Mouse (Mus musculus) left cerebral cortex, postnatal 10 days (tissue): ENCODE results near the gene Cep104. TPM values are rescaled to one million over a fixed set of nuclear protein-coding genes. Genes with fewer than 3 reads are reported as not detected.
A peak's percentile ranks its signal among the peaks of the same experiment; 100 is the strongest.

Experiments used
- DNase-seq, 2 experiments: peaks; one replicate each; pipeline ENCODE4 v3.0.0; 2021 to 2022; ENCODE audit warnings: low spot score in 2 of 2, mixed read lengths in 1 of 2; ENCODE audit errors: extremely low spot score in 1 of 2
- intact Hi-C: fragments of 180-260 bp; cut with DNase I; formaldehyde crosslinking; loops from one replicate; pipeline ENCODE4 v1.15.1; 2025
- total RNA-seq, 2 experiments: library from RNA; stranded (reverse); gene quantifications; 2 replicates each; pipeline ENCODE4 v1.2.3; 2021

The Cep104 gene
- total RNA-seq, 2 experiments from 2014 or later, result 23.8 to 24.0 TPM

DNA sequence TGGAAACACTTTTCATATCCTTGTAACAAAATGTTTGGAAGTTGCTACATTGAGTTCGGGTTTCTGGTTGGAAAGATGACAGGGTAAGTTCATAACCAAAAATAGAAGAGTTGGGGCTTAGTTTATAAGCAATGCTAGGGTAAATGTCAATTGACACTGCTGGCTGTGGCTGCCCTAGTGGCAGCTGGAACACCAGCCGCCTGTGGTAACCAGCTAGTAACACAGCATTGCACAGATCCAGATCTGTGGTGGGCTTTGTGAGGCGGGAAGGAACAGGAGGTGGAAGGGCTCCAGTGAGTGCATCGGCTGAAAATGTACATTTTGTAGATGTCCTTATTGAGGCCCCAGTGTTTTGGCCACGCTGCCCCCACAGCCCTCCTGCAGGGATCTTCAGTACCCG lies 774 bp downstream of the Cep104 start:
- intact Hi-C loops, result no loop called here
- no peak for DNase-seq

DNA sequence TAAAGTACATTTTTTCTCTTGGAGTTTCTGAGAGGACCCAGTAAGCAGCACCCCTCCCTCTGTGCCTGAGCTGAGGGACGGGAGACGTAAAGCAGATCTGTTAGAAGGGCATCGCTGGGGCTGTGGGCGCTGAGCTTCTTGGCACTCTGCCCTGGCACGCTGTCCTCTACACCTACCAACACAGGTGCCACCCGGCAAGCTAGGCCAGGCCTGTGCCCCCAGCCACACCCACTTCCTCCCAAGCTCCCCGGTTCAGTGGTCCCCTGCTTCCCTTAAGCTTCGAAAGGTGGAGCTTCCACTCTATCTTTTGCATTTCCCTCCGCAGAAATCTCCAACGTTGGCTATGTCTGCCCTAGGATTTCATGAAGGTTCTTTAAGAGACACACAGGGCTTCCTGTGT lies 4.2 kb downstream of the Cep104 start:
- intact Hi-C loops, result no loop called here
- no peak for DNase-seq

DNA sequence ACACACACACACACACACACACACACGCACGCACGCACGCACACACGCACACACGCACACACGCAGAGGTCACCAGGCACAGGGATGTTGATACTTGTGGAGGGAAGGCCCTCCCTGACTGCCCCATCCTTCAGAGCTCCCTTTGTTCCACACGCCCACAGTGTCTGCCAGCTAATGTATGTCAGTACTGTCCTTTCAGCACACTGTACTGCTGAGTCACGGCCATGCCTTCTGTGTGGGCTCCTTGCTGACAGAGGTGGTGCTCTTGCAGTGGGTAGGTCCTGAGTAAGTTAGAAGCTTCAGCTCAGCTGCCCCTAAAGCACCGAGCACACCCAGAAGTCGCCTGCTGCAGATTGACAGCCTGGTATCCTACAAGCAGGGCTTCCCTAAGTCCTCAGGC lies 5.5 kb downstream of the Cep104 start:
- DNase-seq, result no peak
- intact Hi-C loops, result no loop called here

DNA sequence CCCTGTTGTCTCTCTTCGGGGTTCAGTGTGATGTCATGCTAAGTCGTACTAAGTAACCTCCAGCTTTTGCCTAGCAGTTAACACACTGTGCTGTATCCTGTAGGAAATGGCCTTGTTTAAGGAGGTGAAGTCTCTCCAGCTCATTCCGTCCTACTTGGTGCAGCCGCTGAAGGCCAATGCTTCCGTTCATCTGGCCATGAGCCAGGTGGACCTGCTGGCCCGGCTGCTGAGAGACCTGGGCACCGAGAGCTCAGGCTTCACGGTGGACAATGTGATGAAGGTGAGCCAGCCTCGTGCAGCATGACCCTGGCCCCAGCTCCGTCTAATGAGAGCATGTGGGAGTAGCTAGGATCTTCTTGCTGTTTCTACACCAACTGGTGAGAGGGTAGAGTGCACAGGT lies 17.7 kb downstream of the Cep104 start:
- intact Hi-C loops, result no loop called here
- DNase-seq, result no peak

DNA sequence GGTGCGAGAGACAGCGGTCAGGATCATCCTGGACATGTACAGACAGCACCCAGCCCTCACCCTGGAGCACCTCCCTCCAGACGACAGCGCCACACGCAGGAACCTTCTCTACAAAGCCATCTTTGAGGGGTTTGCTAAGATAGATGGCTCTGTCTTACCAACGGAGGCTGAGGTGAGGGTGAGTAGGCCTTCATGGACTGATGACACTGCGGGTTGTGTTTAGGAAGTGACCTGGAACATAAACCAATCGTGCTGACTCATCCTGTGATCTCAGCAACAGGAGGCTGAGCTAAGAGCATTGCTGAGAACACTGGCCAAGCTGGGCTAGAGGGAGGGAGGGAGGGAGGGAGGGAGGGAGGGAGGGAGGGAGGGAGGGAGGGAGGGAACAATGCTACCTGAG lies 18.5 kb downstream of the Cep104 start:
- intact Hi-C loops, result no loop called here
- DNase-seq, result no peak

DNA sequence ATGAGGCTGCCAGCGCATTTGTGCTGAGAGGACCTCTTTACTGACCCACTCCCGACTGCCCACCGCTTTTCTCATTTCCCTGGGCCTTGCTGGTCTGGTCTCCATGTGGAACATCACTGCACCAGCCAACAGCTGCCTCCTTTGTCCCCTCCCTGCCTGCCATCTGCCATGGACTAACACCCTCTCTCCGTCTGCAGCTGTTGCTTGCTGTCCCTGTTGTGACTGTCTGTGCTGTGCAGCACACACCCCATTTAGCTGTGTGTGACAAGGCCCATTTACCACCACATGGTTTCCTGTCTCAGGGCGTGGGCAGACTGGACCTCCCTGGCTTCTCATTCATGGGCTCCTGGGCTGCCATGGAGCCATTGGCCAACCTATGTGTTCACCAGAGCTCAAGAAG lies 30.5 kb downstream of the Cep104 start:
- intact Hi-C loops, result no loop called here
- DNase-seq, result no peak

DNA sequence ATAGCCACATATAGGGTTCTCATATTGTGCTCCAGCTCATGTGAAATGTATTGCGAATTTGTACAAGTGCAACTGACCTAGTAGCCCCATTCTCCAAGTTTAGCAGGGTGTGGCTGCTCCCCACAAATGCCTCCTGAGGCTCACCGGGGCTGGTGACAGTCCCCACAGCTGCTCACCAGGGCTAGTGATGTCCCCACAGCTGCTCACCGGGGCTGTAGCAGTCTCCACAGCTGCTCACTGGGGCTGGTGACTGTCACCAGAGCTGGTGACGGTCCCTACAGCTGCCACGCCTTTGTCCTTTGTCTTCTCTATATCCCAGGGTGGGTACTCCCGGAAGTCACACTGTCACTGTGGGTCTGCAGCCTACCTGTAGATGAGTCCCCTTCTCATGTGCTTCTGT lies 31.3 kb downstream of the Cep104 start:
- intact Hi-C loops, result no loop called here
- DNase-seq, result no peak

DNA sequence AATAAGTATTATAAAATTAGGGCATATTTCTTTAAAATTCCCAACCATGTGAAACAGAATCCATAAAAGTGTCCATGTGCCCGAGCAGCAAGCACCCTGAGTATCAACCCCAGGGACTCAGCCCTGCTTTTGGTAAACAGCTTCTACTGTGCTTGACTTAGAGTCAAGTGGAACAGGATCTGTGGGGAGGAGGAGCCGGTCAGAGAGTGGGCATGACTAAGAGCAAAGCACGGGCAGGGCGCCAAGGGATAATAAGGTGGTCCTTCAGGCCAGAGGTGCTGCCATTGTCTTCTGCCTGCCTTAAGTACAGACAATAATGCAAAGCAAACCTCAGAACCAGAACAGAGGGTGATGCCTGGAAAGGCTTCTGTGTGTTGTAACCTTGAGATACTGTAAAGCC lies 32.8 kb downstream of the Cep104 start:
- no peak for DNase-seq
- intact Hi-C loops, result no loop called here

DNA sequence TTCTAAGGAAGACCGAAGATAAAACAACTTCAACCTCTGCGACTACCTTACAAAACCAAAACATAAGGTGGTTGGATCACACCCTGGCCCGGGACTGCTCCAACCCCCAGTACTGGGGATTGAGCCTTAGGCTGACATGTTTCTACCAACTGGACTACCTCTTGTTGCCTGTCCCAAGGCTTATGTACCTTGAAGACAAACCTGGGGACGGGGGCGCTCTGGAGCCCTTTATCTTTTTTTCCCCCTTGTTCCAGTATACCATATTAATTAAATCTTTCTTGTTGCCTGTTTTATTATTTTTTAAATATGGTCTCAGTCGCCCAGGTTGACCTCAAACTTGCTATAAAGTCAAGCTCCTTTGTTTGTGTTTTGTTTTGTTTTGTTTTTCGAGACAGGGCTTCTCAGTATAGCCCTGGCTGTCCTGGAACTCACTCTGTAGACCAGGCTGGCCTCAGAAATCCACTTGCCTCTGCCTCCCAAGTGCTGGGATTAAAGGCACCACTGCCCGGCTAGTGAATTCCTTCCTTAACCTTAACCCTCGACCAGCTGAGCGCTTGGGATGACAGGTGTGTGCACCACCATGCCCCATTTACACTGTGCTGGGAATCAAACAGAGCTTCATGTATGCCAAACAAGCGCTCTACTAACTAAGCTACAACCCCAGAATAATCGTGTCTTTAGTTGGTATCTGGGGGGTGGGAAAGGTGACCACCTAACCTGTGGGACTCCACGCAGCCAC lies 36.1 kb downstream of the Cep104 start:
- no peak for DNase-seq
- intact Hi-C loops, result no loop called here

DNA sequence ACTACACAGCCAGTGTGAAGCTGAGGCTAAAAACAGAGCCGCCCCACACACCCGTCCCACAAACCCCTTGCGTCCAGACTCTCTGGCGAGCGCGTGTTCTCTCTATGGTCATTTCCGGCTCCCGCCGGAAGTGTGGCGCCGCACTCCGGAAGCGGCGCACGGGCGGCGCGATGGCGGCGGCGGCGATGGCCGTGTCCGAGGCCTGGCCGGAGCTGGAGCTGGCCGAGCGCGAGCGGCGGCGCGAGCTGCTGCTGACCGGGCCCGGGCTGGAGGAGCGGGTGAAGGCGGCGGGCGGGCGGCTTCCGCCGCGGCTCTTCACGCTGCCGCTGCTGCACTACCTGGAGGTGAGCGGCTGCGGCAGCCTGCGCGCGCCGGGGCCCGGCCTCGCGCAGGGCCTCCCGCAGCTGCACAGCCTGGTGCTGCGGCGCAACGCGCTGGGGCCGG lies 36.7 kb downstream of the Cep104 start, which contains the start of gene Lrrc47:
Gene Lrrc47, plus strand, starts transcription at position 86 of the 444 bp plus-strand sequence.
- DNase-seq, result peak; percentile 80 to 89
- intact Hi-C loops, result no loop called here

DNA sequence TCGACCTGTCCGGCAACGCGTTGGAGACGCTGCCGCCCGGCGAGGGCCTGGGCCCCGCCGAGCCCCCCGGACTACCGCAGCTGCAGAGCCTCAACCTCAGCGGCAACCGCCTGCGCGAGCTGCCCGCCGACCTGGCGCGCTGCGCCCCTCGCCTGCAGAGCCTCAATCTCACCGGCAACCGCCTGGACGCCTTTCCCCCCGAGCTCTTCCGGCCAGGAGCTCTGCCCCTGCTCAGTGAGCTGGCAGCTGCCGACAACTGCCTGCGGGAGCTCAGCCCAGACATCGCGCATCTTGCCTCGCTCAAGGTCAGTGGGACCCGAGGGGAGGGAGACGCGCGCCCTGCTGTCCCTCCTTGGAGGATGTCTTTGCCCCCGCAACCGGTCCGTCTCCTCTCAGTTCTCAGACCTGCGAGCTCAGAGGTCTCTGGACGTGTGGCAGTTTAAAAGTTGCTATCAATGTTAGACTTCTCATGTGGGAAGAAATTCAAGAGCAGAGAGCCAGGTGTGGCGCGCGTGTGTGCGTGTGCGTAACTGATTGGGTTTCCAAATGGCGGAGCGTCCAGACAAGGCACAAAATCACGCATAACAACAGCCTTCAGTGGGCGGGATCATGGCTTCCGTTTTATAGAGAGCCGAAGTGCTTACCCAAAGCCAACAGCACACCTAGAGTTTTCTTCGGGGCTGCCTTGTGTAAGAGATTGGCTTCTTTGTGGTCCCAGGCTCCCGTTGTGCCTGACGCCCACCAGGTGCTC lies 37.3 kb downstream of the Cep104 start:
- DNase-seq, result no peak
- intact Hi-C loops, result no loop called here

DNA sequence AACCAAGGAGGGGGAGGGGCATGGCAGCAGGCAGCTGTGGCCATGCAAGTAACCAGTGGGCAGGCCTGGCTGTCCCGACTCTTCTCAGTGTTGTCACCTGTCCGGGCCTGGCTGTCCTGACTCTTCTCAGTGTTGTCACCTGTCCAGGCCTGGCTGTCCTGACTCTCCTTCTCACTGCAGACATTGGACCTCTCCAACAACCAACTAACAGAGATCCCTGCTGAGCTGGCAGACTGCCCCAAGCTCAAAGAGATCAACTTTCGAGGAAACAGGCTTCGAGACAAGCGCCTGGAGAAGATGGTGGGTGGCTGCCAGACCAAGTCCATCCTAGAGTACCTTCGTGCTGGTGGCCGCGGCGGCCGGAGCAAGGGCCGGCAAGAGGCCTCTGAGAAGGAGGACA lies 40.5 kb downstream of the Cep104 start:
- no peak for DNase-seq
- intact Hi-C loops, result no loop called here

DNA sequence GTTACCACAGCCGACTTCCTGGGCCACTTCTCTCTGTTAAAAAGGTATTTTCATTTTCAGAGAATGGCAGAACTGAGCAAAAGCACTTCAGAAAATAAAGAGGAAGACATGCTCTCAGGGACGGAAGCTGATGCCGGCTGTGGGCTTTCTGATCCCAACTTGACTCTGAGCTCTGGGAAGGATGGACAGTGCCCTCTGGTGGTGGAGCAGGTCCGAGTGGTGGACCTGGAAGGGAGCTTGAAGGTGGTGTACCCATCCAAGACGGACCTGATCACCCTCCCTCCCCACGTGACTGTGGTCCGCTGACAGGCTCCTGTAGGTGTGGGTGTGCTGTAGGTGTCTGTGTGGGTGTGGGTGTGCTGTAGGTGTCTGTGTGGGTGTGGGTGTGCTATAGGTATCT lies 44.6 kb downstream of the Cep104 start:
- peak in 1 of 2 experiments; percentile 66 for DNase-seq
- intact Hi-C loops, result no loop called here

DNA sequence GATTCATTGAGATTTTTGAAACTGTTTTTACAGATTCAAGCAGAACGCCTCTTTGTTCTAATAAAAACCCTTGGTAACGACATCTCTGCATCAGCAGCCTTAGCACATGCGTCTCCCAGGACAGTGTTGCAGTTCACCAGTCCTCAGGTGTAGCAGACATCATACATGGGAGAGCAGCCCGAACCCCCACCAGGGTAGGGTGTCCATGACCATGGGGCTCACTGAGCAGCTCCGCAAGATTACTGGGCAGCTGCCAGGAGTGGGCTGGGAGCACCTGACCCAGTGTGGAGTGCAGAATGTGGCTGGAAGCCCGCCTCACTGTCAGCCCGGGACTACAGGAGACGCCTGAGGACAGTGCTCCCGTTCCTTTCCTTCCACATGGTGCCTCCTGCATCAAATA lies 46.4 kb downstream of the Cep104 start:
- intact Hi-C loops, result no loop called here
- DNase-seq, result peak in 1 of 2 experiments; percentile 62

DNA sequence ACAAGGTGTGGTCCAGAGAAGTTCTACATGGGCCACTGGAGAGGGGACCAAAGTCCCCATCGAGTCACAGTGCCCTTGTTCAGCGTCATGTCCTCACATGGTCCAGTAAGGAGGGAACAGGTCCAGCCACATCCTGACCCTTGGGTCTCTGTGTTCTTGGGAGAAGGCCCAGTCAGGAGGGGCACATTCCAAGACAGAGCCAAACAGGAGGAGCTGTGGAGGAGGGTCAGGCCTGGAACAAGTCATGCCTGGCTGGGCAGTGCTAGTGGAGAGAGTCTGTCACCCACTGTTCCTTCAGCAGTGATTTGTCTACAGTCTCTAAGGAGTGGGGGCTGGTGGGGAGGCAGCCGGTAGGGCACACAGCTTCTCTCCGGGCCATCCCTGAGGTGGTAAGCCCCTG lies 47.4 kb downstream of the Cep104 start:
- intact Hi-C loops, result no loop called here
- DNase-seq, result no peak

DNA sequence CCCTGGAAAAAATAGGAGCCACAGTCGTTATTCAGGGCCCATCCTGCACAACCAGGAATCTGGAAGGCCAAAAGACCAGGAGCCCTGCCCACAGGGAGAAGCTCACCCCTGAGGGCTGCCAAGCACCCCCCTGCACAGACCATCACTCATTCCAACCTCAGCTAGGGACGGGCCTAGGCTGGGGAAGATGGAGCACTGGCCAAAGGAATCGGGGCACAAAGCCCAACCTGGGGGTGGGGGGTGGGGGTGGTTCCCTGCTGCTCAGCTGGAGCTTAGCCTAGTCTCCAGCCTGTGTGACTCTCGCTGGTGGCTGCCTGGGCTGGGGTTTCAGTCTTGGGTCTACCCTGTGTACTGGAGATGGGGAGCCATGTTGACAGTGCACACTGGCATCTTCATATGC lies 47.9 kb downstream of the Cep104 start:
- no peak for DNase-seq
- intact Hi-C loops, result no loop called here

DNA sequence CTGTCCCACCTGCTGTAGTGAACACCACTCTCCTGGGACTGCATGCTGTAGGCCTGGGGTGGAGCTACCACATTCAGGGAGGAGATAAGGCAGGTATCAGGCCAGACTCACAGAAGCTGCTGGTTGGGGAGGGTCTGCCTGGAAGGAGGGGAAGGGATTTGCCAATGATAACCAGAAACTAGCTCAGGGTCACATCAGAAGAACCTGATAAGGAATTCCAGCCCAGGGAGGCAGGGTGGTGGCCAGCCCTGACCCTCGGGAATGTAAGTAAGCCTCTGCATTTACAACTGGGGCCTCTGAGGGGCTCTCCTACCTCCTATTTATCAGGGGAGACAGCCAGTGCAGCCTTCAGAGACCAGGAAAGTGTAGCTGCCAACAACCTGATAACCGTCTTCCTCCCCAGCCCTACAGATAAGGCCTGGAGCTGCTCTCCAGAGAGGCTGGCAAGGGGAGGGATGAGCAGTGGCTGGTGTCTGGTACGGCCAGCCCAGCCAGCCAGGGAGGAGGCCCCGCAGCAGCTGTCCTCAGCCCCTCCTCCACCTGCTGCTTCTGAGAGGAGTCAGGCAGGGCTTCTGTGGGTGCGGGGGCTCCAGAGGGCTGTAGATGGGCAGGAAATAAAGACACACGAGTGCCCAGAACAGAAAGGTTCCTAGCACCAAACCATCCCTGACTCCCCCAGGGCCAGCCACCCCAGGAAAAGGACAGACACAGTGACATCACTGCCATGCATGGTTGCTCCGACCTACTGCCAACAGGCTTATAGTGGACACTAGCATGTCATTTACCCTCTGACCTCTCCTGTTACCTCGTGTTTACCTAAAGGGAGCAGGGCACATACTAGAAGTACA lies 49.0 kb downstream of the Cep104 start:
- DNase-seq, result no peak
- intact Hi-C loops, result no loop called here

DNA sequence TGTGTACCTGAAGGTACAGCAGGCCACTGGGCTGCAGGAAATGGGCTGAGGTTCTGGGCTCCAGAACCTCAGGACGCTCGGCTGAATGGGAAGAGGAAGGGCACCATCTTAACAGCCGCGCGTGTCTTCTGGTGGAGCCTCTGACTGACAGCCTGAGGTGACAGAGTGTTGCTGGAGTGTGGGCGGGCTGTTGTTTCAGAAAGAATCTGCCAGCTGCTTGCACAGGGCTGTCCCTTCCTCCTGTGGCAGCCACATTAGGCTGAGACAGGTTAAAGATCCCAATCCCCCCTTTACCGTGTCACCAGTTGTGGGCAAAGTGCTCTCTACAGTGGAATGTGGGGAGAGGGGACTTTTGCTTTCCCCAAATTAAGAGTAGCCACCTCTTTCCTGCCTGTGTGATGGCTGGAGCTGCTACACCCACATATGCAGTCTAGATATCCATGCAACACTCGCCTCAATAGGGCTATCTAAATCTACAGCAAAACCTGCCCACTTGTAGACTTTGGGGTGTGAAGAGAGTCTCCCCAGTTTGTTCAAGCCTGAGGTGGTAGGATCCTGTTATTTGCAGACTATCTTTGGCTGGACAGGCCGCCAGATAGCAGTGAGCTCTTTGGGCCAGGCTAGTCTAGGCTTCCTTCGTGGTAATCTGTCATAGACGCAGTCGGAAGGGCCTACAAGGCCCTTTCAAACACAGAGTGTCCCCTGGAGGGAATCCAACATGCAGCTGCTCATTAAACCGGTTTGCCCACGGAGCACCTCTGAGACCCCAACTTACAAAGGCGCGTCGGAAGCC lies 49.9 kb downstream of the Cep104 start:
- intact Hi-C loops, result no loop called here
- DNase-seq, result no peak
